Mouse (Mus musculus): ENCODE data around the gene Ace3. TPM values are rescaled to one million over a fixed set of nuclear protein-coding genes. Genes with fewer than 3 reads are reported as not detected.

Gene Ace3
- total and polyA plus RNA-seq, 2 experiments, result not detected

GRCm38 (mm10) chr11:105958566-105958965 lies 35.9 kb upstream of the Ace3 start:
- Histone ChIP-seq H3K36me3 (ENCODE audit: control insufficient read depth, insufficient read depth, low read length) (no peaks in the 10 kb centered on the region), H3K4me3 (ENCODE audit: insufficient read depth, low read depth, low read length) (no peak overlapping the region), H3K9ac (ENCODE audit: low read depth, low read length) (no peak overlapping the region), H3K4me1 (ENCODE audit: control insufficient read depth, insufficient read depth, low read length) (no peaks in the 10 kb centered on the region), H3K79me2 (ENCODE audit: control insufficient read depth, insufficient read depth, low read length) (no peaks in the 10 kb centered on the region), H3K27ac (replicated peaks; ENCODE audit: insufficient read depth, low read depth, low read length) (no peak overlapping the region), H3K27me3 (ENCODE audit: control insufficient read depth, insufficient read depth, low read length) (no peaks in the 10 kb centered on the region)
- DNase-seq (ENCODE audit: extremely low read depth, low read depth, low spot score), result no peak
- WGBS, result 38% methylated on average over 1 of the region's 1 CpGs
- TF ChIP-seq POLR2A (IDR thresholded peaks at IDR 0.05; ENCODE audit: extremely low read depth, insufficient read depth, low read length) (no peak), CTCF (IDR thresholded peaks at IDR 0.05; ENCODE audit: low read depth, low read length) (no peak)

GRCm38 (mm10) chr11:105959355-105959754 lies 35.1 kb upstream of the Ace3 start:
- 6% methylated on average over 17 of the region's 17 CpGs for WGBS
- Histone ChIP-seq H3K4me3 (ENCODE audit: insufficient read depth, low read depth, low read length) (no peak overlapping the region), H3K4me1 (ENCODE audit: control insufficient read depth, insufficient read depth, low read length) (no peaks in the 10 kb centered on the region), H3K79me2 (ENCODE audit: control insufficient read depth, insufficient read depth, low read length) (no peaks in the 10 kb centered on the region), H3K27me3 (ENCODE audit: control insufficient read depth, insufficient read depth, low read length) (no peaks in the 10 kb centered on the region), H3K27ac (replicated peaks; ENCODE audit: insufficient read depth, low read depth, low read length) (no peak overlapping the region), H3K36me3 (ENCODE audit: control insufficient read depth, insufficient read depth, low read length) (no peaks in the 10 kb centered on the region), H3K9ac (ENCODE audit: low read depth, low read length) (no peak overlapping the region)
- TF ChIP-seq CTCF (IDR thresholded peaks at IDR 0.05; ENCODE audit: low read depth, low read length) (no peak), POLR2A (IDR thresholded peaks at IDR 0.05; ENCODE audit: extremely low read depth, insufficient read depth, low read length) (no peak)
- no peak for DNase-seq (ENCODE audit: extremely low read depth, low read depth, low spot score)

GRCm38 (mm10) chr11:105964691-105965090 lies 29.8 kb upstream of the Ace3 start:
- TF ChIP-seq POLR2A (IDR thresholded peaks at IDR 0.05; ENCODE audit: extremely low read depth, insufficient read depth, low read length), result no peak
- TF ChIP-seq CTCF (IDR thresholded peaks at IDR 0.05; ENCODE audit: low read depth, low read length), result peak; percentile 34
- Histone ChIP-seq H3K9ac (ENCODE audit: low read depth, low read length) (no peak overlapping the region), H3K27ac (replicated peaks; ENCODE audit: insufficient read depth, low read depth, low read length) (no peak overlapping the region), H3K79me2 (ENCODE audit: control insufficient read depth, insufficient read depth, low read length) (no peaks in the 10 kb centered on the region), H3K4me1 (ENCODE audit: control insufficient read depth, insufficient read depth, low read length) (no peaks in the 10 kb centered on the region), H3K4me3 (ENCODE audit: insufficient read depth, low read depth, low read length) (no peak overlapping the region), H3K27me3 (ENCODE audit: control insufficient read depth, insufficient read depth, low read length) (peaks cover 8% of the 10 kb centered on the region), H3K36me3 (ENCODE audit: control insufficient read depth, insufficient read depth, low read length) (no peaks in the 10 kb centered on the region)
- 79% methylated on average over 5 of the region's 5 CpGs for WGBS
- DNase-seq (ENCODE audit: extremely low read depth, low read depth, low spot score), result no peak

GRCm38 (mm10) chr11:105966288-105966687 lies 28.2 kb upstream of the Ace3 start:
- H3K9ac ChIP-seq (ENCODE audit: low read depth, low read length), result no peak overlapping the region
- DNase-seq (ENCODE audit: extremely low read depth, low read depth, low spot score), result no peak
- H3K4me1 ChIP-seq (ENCODE audit: control insufficient read depth, insufficient read depth, low read length), result no peaks in the 10 kb centered on the region
- WGBS, result 91% methylated on average over 4 of the region's 4 CpGs
- no peak overlapping the region for H3K4me3 ChIP-seq (ENCODE audit: insufficient read depth, low read depth, low read length)
- H3K79me2 ChIP-seq (ENCODE audit: control insufficient read depth, insufficient read depth, low read length), result no peaks in the 10 kb centered on the region
- peaks cover 8% of the 10 kb centered on the region for H3K27me3 ChIP-seq (ENCODE audit: control insufficient read depth, insufficient read depth, low read length)
- no peaks in the 10 kb centered on the region for H3K36me3 ChIP-seq (ENCODE audit: control insufficient read depth, insufficient read depth, low read length)
- TF ChIP-seq CTCF (IDR thresholded peaks at IDR 0.05; ENCODE audit: low read depth, low read length) (no peak), POLR2A (IDR thresholded peaks at IDR 0.05; ENCODE audit: extremely low read depth, insufficient read depth, low read length) (no peak)
- no peak overlapping the region for H3K27ac ChIP-seq (replicated peaks; ENCODE audit: insufficient read depth, low read depth, low read length)

- no peaks in the 10 kb centered on the region for H3K4me1 ChIP-seq (ENCODE audit: control insufficient read depth, insufficient read depth, low read length)
- peak within 1 kb of the TSS; percentile 64 for H3K4me3 ChIP-seq (ENCODE audit: insufficient read depth, low read depth, low read length)
- 0 out of 2 replicates have a peak within 1 kb of the TSS, but pooled peaks have one; percentile 28 for H3K9ac ChIP-seq (ENCODE audit: low read depth, low read length)
- no peaks in the 10 kb centered on the region for H3K79me2 ChIP-seq (ENCODE audit: control insufficient read depth, insufficient read depth, low read length)
- DNase-seq (ENCODE audit: extremely low read depth, low read depth, low spot score), result no peak
- TF ChIP-seq CTCF (IDR thresholded peaks at IDR 0.05; ENCODE audit: low read depth, low read length) (no peak), POLR2A (IDR thresholded peaks at IDR 0.05; ENCODE audit: extremely low read depth, insufficient read depth, low read length) (no peak)
- H3K27ac ChIP-seq (replicated peaks; ENCODE audit: insufficient read depth, low read depth, low read length), result no peak within 1 kb of the TSS
- WGBS, result 2% methylated on average over 73 of the region's 76 CpGs
- peaks cover 8% of the 10 kb centered on the region for H3K27me3 ChIP-seq (ENCODE audit: control insufficient read depth, insufficient read depth, low read length)
- no peaks in the 10 kb centered on the region for H3K36me3 ChIP-seq (ENCODE audit: control insufficient read depth, insufficient read depth, low read length)
Measured at GRCm38 (mm10) chr11:105967741-105968574, 26.5 kb upstream of the Ace3 start, which contains the start of gene Ace. Gene Ace, plus strand, starts transcription at chr11:105967945.

GRCm38 (mm10) chr11:105968948-105969347 lies 25.5 kb upstream of the Ace3 start:
- Histone ChIP-seq H3K9ac (ENCODE audit: low read depth, low read length) (no peak overlapping the region), H3K4me3 (ENCODE audit: insufficient read depth, low read depth, low read length) (no peak overlapping the region)

More at GRCm38 (mm10) chr11:105968948-105969347, 25.5 kb upstream of the Ace3 start:
- H3K36me3 ChIP-seq (ENCODE audit: control insufficient read depth, insufficient read depth, low read length), result no peaks in the 10 kb centered on the region
- H3K79me2 ChIP-seq (ENCODE audit: control insufficient read depth, insufficient read depth, low read length), result no peaks in the 10 kb centered on the region
- no peak for TF ChIP-seq POLR2A (IDR thresholded peaks at IDR 0.05; ENCODE audit: extremely low read depth, insufficient read depth, low read length)
- TF ChIP-seq CTCF (IDR thresholded peaks at IDR 0.05; ENCODE audit: low read depth, low read length), result no peak
- no peak for DNase-seq (ENCODE audit: extremely low read depth, low read depth, low spot score)
- peaks cover 8% of the 10 kb centered on the region for H3K27me3 ChIP-seq (ENCODE audit: control insufficient read depth, insufficient read depth, low read length)
- 62% methylated on average over 10 of the region's 10 CpGs for WGBS
- H3K4me1 ChIP-seq (ENCODE audit: control insufficient read depth, insufficient read depth, low read length), result no peaks in the 10 kb centered on the region
- H3K27ac ChIP-seq (replicated peaks; ENCODE audit: insufficient read depth, low read depth, low read length), result no peak overlapping the region

All from liver, adult 2 months (tissue).